Mouse (Mus musculus): ENCODE measurements around the gene Rdh1. TPM values are rescaled to one million over a fixed set of nuclear protein-coding genes. Genes with fewer than 3 reads are reported as not detected.
A peak's percentile ranks its signal among the peaks of the same experiment; 100 is the strongest.

Rdh1 gene
- polyA plus RNA-seq (2015; fragmentation: Nextera tagmentation; extraction: Ambion mirVana): 0.17 and 0.28 TPM in 2 replicates

- Histone ChIP-seq H3K4me3 (replicated peaks) (no peak within 1 kb of the TSS), H3K9me3 (replicated peaks) (0 out of 2 replicates have a peak, but pooled peaks cover 4% of the 10 kb centered on the region), H3K36me3 (no peaks in the 10 kb centered on the region), H3K4me2 (no peak within 1 kb of the TSS), H3K9ac (no peak within 1 kb of the TSS), H3K4me1 (replicated peaks) (peaks cover 36% of the 10 kb centered on the region), H3K27ac (peak within 1 kb of the TSS; percentile 47), H3K27me3 (no peaks in the 10 kb centered on the region)
- 0 out of 2 replicates have a peak, but pooled peaks have one; percentile 27 for ATAC-seq (ENCODE audit: low read depth)
- no peak for DNase-seq
- 62% methylated on average over 9 of the region's 9 CpGs for WGBS (ENCODE audit: insufficient replicate concordance)
These were observed at the start of gene Rdh1, which contains the start of gene Rdh16f1 for GRCm38 (mm10) chr10:127759181-127760110. TSS of gene Rdh1 (plus strand) at chr10:127759721. TSS of gene Rdh16f1 (plus strand) at chr10:127759787.

GRCm38 (mm10) chr10:127710331-127710730 is 49.2 kb upstream of the Rdh1 start:
- DNase-seq (no peak), ATAC-seq (ENCODE audit: low read depth) (no peak)
- Histone ChIP-seq H3K27me3 (peaks cover 6% of the 10 kb centered on the region; the same call in 1 of the 2 replicates), H3K4me1 (replicated peaks) (0 out of 2 replicates have a peak, but pooled peaks cover 11% of the 10 kb centered on the region), H3K4me3 (replicated peaks) (no peak overlapping the region), H3K4me2 (no peak overlapping the region), H3K9me3 (replicated peaks) (no peaks in the 10 kb centered on the region), H3K9ac (no peak overlapping the region), H3K27ac (no peak overlapping the region), H3K36me3 (no peaks in the 10 kb centered on the region)
- 72% methylated on average over 13 of the region's 13 CpGs for WGBS (ENCODE audit: insufficient replicate concordance)

GRCm38 (mm10) chr10:127712736-127713135 is 46.8 kb upstream of the Rdh1 start:
- Histone ChIP-seq H3K36me3 (no peaks in the 10 kb centered on the region), H3K9ac (no peak overlapping the region), H3K4me3 (replicated peaks) (no peak overlapping the region), H3K4me1 (replicated peaks) (no peaks in the 10 kb centered on the region), H3K9me3 (replicated peaks) (no peaks in the 10 kb centered on the region), H3K27ac (no peak overlapping the region), H3K4me2 (no peak overlapping the region), H3K27me3 (peaks cover 8% of the 10 kb centered on the region; the same call in 1 of the 2 replicates)
- WGBS (ENCODE audit: insufficient replicate concordance): 64% methylated on average over 6 of the region's 6 CpGs
- no peak for DNase-seq
- no peak for ATAC-seq (ENCODE audit: low read depth)

GRCm38 (mm10) chr10:127721671-127722418 is 37.7 kb upstream of the Rdh1 start:
- no peak overlapping the region for H3K27ac ChIP-seq
- no peak for DNase-seq
- WGBS (ENCODE audit: insufficient replicate concordance): 31% methylated on average over 20 of the region's 20 CpGs
- H3K4me3 ChIP-seq (replicated peaks): no peak overlapping the region
- H3K4me1 ChIP-seq (replicated peaks): peaks cover 33% of the 10 kb centered on the region
- no peaks in the 10 kb centered on the region for H3K36me3 ChIP-seq
- no peaks in the 10 kb centered on the region for H3K9me3 ChIP-seq (replicated peaks)
- no peak overlapping the region for H3K9ac ChIP-seq
- no peak for ATAC-seq (ENCODE audit: low read depth)
- peaks cover 77% of the 10 kb centered on the region for H3K27me3 ChIP-seq
- H3K4me2 ChIP-seq: no peak overlapping the region

GRCm38 (mm10) chr10:127724178-127724577 is 35.3 kb upstream of the Rdh1 start, which contains the start of gene Tac2:
TSS of gene Tac2 (plus strand) at chr10:127724478.
- ATAC-seq (ENCODE audit: low read depth): no peak
- Histone ChIP-seq H3K4me3 (replicated peaks) (peak within 1 kb of the TSS; percentile 21; the same call in 1 of the 2 replicates), H3K4me1 (replicated peaks) (peaks cover 54% of the 10 kb centered on the region), H3K27ac (no peak within 1 kb of the TSS), H3K9ac (0 out of 2 replicates have a peak within 1 kb of the TSS, but pooled peaks have one; percentile 33), H3K4me2 (peak within 1 kb of the TSS; percentile 43), H3K27me3 (peaks cover 75% of the 10 kb centered on the region), H3K36me3 (no peaks in the 10 kb centered on the region), H3K9me3 (replicated peaks) (no peaks in the 10 kb centered on the region)
- 62% methylated on average over 3 of the region's 3 CpGs for WGBS (ENCODE audit: insufficient replicate concordance)
- no peak for DNase-seq

- peak overlapping the region; percentile 43 for H3K4me2 ChIP-seq
- H3K9ac ChIP-seq: 0 out of 2 replicates have a peak overlapping the region, but pooled peaks have one; percentile 33
- no peaks in the 10 kb centered on the region for H3K9me3 ChIP-seq (replicated peaks)
- DNase-seq (no peak), ATAC-seq (ENCODE audit: low read depth) (peak; percentile 71)
- peak overlapping the region; percentile 21; the same call in 1 of the 2 replicates for H3K4me3 ChIP-seq (replicated peaks)
- no peak overlapping the region for H3K27ac ChIP-seq
- peaks cover 64% of the 10 kb centered on the region for H3K4me1 ChIP-seq (replicated peaks)
- H3K27me3 ChIP-seq: peaks cover 65% of the 10 kb centered on the region
- no peaks in the 10 kb centered on the region for H3K36me3 ChIP-seq
- WGBS (ENCODE audit: insufficient replicate concordance): 63% methylated on average over 4 of the region's 4 CpGs
These were observed 34.4 kb upstream of the Rdh1 start for GRCm38 (mm10) chr10:127725136-127725535.

- Histone ChIP-seq H3K36me3 (no peaks in the 10 kb centered on the region), H3K27ac (no peak overlapping the region), H3K4me1 (replicated peaks) (peaks cover 79% of the 10 kb centered on the region), H3K4me2 (peak overlapping the region; percentile 21; the same call in 1 of the 2 replicates), H3K4me3 (replicated peaks) (no peak overlapping the region), H3K27me3 (peaks cover 32% of the 10 kb centered on the region), H3K9ac (0 out of 2 replicates have a peak overlapping the region, but pooled peaks have one; percentile 17), H3K9me3 (replicated peaks) (no peaks in the 10 kb centered on the region)
- WGBS (ENCODE audit: insufficient replicate concordance): 67% methylated on average over 8 of the region's 8 CpGs
- ATAC-seq (ENCODE audit: low read depth) (no peak), DNase-seq (no peak)
These were observed 31.1 kb upstream of the Rdh1 start for GRCm38 (mm10) chr10:127728437-127728836.

- Histone ChIP-seq H3K4me1 (replicated peaks) (peaks cover 90% of the 10 kb centered on the region), H3K9ac (peak overlapping the region; percentile 53), H3K36me3 (no peaks in the 10 kb centered on the region), H3K27ac (peak overlapping the region; percentile 83), H3K9me3 (replicated peaks) (no peaks in the 10 kb centered on the region), H3K27me3 (peaks cover 22% of the 10 kb centered on the region), H3K4me3 (replicated peaks) (no peak overlapping the region), H3K4me2 (peak overlapping the region; percentile 53)
- DNase-seq (peak; percentile 67), ATAC-seq (ENCODE audit: low read depth) (peak; percentile 92)
- 30% methylated on average over 11 of the region's 11 CpGs for WGBS (ENCODE audit: insufficient replicate concordance)
These were observed 29.1 kb upstream of the Rdh1 start for GRCm38 (mm10) chr10:127730285-127730932.

GRCm38 (mm10) chr10:127730933-127731310 is 28.6 kb upstream of the Rdh1 start:
- no peak for DNase-seq
- H3K27me3 ChIP-seq: peaks cover 17% of the 10 kb centered on the region
- no peak for ATAC-seq (ENCODE audit: low read depth)
- 47% methylated on average over 9 of the region's 9 CpGs for WGBS (ENCODE audit: insufficient replicate concordance)
- peak overlapping the region; percentile 53 for H3K4me2 ChIP-seq
- peak overlapping the region; percentile 39; the same call in 1 of the 2 replicates for H3K9ac ChIP-seq
- peaks cover 90% of the 10 kb centered on the region for H3K4me1 ChIP-seq (replicated peaks)
- H3K9me3 ChIP-seq (replicated peaks): no peaks in the 10 kb centered on the region
- H3K4me3 ChIP-seq (replicated peaks): no peak overlapping the region
- H3K27ac ChIP-seq: peak overlapping the region; percentile 83
- no peaks in the 10 kb centered on the region for H3K36me3 ChIP-seq

GRCm38 (mm10) chr10:127731397-127731796 is 28.1 kb upstream of the Rdh1 start:
- Histone ChIP-seq H3K36me3 (no peaks in the 10 kb centered on the region), H3K4me1 (replicated peaks) (peaks cover 94% of the 10 kb centered on the region), H3K9ac (peak overlapping the region; percentile 39; the same call in 1 of the 2 replicates), H3K9me3 (replicated peaks) (no peaks in the 10 kb centered on the region), H3K27me3 (peaks cover 15% of the 10 kb centered on the region; the same call in 1 of the 2 replicates), H3K27ac (peak overlapping the region; percentile 83), H3K4me3 (replicated peaks) (no peak overlapping the region), H3K4me2 (peak overlapping the region; percentile 53)
- ATAC-seq (ENCODE audit: low read depth) (no peak), DNase-seq (no peak)
- WGBS (ENCODE audit: insufficient replicate concordance): 27% methylated on average over 5 of the region's 5 CpGs
